Mouse (Mus musculus): ENCODE results near the gene Spint2. TPM values are rescaled to one million over a fixed set of nuclear protein-coding genes. Genes with fewer than 3 reads are reported as not detected.
A peak's percentile ranks its signal among the peaks of the same experiment; 100 is the strongest.
"Not testable (repeated sequence)": the region's sequence is repeated elsewhere in the genome, so short reads cannot be mapped to it uniquely, and the experiment has no call there.

The Spint2 gene
- total and polyA plus RNA-seq, 2 experiments from 2014 or later = 46.6 to 153 TPM

DNA sequence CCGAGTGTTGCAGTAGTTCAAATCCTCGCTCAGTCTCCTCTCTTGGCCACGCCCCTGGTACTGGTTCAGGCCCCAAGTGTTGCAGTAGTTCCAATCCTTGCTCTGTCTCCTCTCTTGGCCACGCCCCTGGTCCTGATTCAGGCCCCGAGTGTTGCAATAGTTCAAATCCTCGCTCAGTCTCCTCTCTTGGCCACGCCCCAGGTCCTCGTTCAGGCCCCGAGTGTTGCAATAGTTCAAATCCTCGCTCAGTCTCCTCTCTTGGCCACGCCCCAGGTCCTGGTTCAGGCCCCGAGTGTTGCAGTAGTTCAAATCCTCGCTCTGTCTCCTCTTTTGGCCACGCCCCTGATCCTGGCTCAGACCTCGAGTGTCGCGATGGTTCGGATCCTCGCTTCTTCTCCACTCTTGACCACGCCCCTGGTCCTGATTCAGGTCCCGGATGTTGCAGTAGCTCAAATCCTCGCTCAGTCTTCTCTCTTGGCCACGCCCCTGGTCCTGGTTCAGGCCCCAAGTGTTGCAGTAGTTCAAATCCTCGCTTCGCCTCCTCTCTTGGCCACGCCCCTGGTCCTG lies 69.4 kb downstream of the Spint2 start:
- no peak for TF ChIP-seq CTCF (IDR thresholded peaks at IDR 0.05)
- no peaks in the 10 kb centered on the region for H3K27me3 ChIP-seq (ENCODE audit: insufficient read depth, low read length)
- 15% methylated on average over 26 of the region's 26 CpGs for WGBS
- 0 out of 2 replicates have a peak overlapping the region, but pooled peaks have one; percentile 1 for H3K4me3 ChIP-seq (ENCODE audit: low read depth, low read length)
- H3K36me3 ChIP-seq (ENCODE audit: insufficient read depth, low read length) = no peaks in the 10 kb centered on the region
- no peak for DNase-seq (ENCODE audit: low spot score)
- H3K9ac ChIP-seq (replicated peaks; ENCODE audit: low read length, poor library complexity, severe bottlenecking) = no peak overlapping the region
- H3K27ac ChIP-seq (ENCODE audit: low read depth, low read length) = no peak overlapping the region
- H3K9me3 ChIP-seq (ENCODE audit: low read length) = no peaks in the 10 kb centered on the region
- H3K4me2 ChIP-seq (ENCODE audit: low read depth, low read length, poor library complexity, severe bottlenecking) = peak overlapping the region; percentile 52
- H3K4me1 ChIP-seq (ENCODE audit: insufficient read depth, low read length) = no peaks in the 10 kb centered on the region
- no peak for ATAC-seq (ENCODE audit: low FRiP score)

- no peaks in the 10 kb centered on the region for H3K4me1 ChIP-seq (ENCODE audit: insufficient read depth, low read length)
- H3K4me3 ChIP-seq (ENCODE audit: low read depth, low read length) = peak overlapping the region; percentile 29
- no peaks in the 10 kb centered on the region for H3K27me3 ChIP-seq (ENCODE audit: insufficient read depth, low read length)
- WGBS = 6% methylated on average over 34 of the region's 34 CpGs
- ATAC-seq (ENCODE audit: low FRiP score) = no peak
- no peak for TF ChIP-seq CTCF (IDR thresholded peaks at IDR 0.05)
- H3K9me3 ChIP-seq (ENCODE audit: low read length) = no peaks in the 10 kb centered on the region
- H3K27ac ChIP-seq (ENCODE audit: low read depth, low read length) = 0 out of 2 replicates have a peak overlapping the region, but pooled peaks have one; percentile 38
- H3K9ac ChIP-seq (replicated peaks; ENCODE audit: low read length, poor library complexity, severe bottlenecking) = peak overlapping the region; percentile 24; the same call in 1 of the 2 replicates
- no peaks in the 10 kb centered on the region for H3K36me3 ChIP-seq (ENCODE audit: insufficient read depth, low read length)
- H3K4me2 ChIP-seq (ENCODE audit: low read depth, low read length, poor library complexity, severe bottlenecking) = peak overlapping the region; percentile 52
- DNase-seq (ENCODE audit: low spot score) = peak; percentile 69
Measured at GRCm38 (mm10) chr7:29211415-29212198, 70.1 kb downstream of the Spint2 start.

- peak overlapping the region; percentile 29; the same call in 1 of the 2 replicates for H3K4me3 ChIP-seq (ENCODE audit: low read depth, low read length)
- not testable (repeated sequence) for ATAC-seq (ENCODE audit: low FRiP score); H3K27ac ChIP-seq (ENCODE audit: low read depth, low read length); H3K9ac ChIP-seq (replicated peaks; ENCODE audit: low read length, poor library complexity, severe bottlenecking); H3K9me3 ChIP-seq (ENCODE audit: low read length); H3K4me1 ChIP-seq (ENCODE audit: insufficient read depth, low read length); DNase-seq (ENCODE audit: low spot score); H3K27me3 ChIP-seq (ENCODE audit: insufficient read depth, low read length); H3K36me3 ChIP-seq (ENCODE audit: insufficient read depth, low read length)
- H3K4me2 ChIP-seq (ENCODE audit: low read depth, low read length, poor library complexity, severe bottlenecking) = peak overlapping the region; percentile 52
- WGBS = 26% methylated on average over 15 of the region's 15 CpGs
Measured at GRCm38 (mm10) chr7:29211013-29211412, 70.7 kb downstream of the Spint2 start.

Other genes starting within 250 kb of the Spint2 start
- 7.0 and 7.2 TPM in 2 replicates for gene Ryr1, start 156.7 kb downstream of the Spint2 start, total RNA-seq (2014; rRNA removed)
- 13.6 and 15.2 TPM in 2 replicates for gene Ryr1, start 156.7 kb downstream of the Spint2 start, polyA plus RNA-seq (2015; fragmentation: Nextera tagmentation; extraction: Ambion mirVana)
- 0.80 and 2.2 TPM in 2 replicates for gene Rasgrp4, start 147.1 kb downstream of the Spint2 start, total RNA-seq (2014; rRNA removed)
- gene Rasgrp4, start 147.1 kb downstream of the Spint2 start, polyA plus RNA-seq (2015; fragmentation: Nextera tagmentation; extraction: Ambion mirVana) = 0.79 and 1.1 TPM in 2 replicates
- gene Fam98c, start 125.7 kb downstream of the Spint2 start, total RNA-seq (2014; rRNA removed) = 27.5 and 32.9 TPM in 2 replicates
- 37.9 and 38.0 TPM in 2 replicates for gene Fam98c, start 125.7 kb downstream of the Spint2 start, polyA plus RNA-seq (2015; fragmentation: Nextera tagmentation; extraction: Ambion mirVana)
- gene Ggn, start 111.7 kb downstream of the Spint2 start, total RNA-seq (2014; rRNA removed) = 0.49 and 1.3 TPM in 2 replicates
- 0.35 and 0.69 TPM in 2 replicates for gene Ggn, start 111.7 kb downstream of the Spint2 start, polyA plus RNA-seq (2015; fragmentation: Nextera tagmentation; extraction: Ambion mirVana)
- gene Spred3, start 111.5 kb downstream of the Spint2 start, total RNA-seq (2014; rRNA removed) = 33.3 and 35.0 TPM in 2 replicates
- gene Spred3, start 111.5 kb downstream of the Spint2 start, polyA plus RNA-seq (2015; fragmentation: Nextera tagmentation; extraction: Ambion mirVana) = 10.4 and 13.1 TPM in 2 replicates
- gene Psmd8, start 101.2 kb downstream of the Spint2 start, total RNA-seq (2014; rRNA removed) = 289 and 329 TPM in 2 replicates
- 286 and 292 TPM in 2 replicates for gene Psmd8, start 101.2 kb downstream of the Spint2 start, polyA plus RNA-seq (2015; fragmentation: Nextera tagmentation; extraction: Ambion mirVana)
- gene Catsperg1, start 67.9 kb downstream of the Spint2 start, total RNA-seq (2014; rRNA removed) = 3.2 and 4.3 TPM in 2 replicates
- 2.9 and 3.7 TPM in 2 replicates for gene Catsperg1, start 67.9 kb downstream of the Spint2 start, polyA plus RNA-seq (2015; fragmentation: Nextera tagmentation; extraction: Ambion mirVana)
- 1.7 and 1.8 TPM in 2 replicates for gene Kcnk6, start 49.4 kb downstream of the Spint2 start, total RNA-seq (2014; rRNA removed)
- gene Kcnk6, start 49.4 kb downstream of the Spint2 start, polyA plus RNA-seq (2015; fragmentation: Nextera tagmentation; extraction: Ambion mirVana) = 2.2 and 2.4 TPM in 2 replicates
- gene Yif1b, start 43.6 kb downstream of the Spint2 start, total RNA-seq (2014; rRNA removed) = 121 and 127 TPM in 2 replicates
- 122 and 140 TPM in 2 replicates for gene Yif1b, start 43.6 kb downstream of the Spint2 start, polyA plus RNA-seq (2015; fragmentation: Nextera tagmentation; extraction: Ambion mirVana)
- 0.52 TPM in 1 of 2 replicates, not detected in the other for gene 2200002D01Rik, start 33.4 kb downstream of the Spint2 start, total RNA-seq (2014; rRNA removed)
- 1.2 and 2.0 TPM in 2 replicates for gene 2200002D01Rik, start 33.4 kb downstream of the Spint2 start, polyA plus RNA-seq (2015; fragmentation: Nextera tagmentation; extraction: Ambion mirVana)
- gene Ppp1r14a, start 7.4 kb upstream of the Spint2 start, total RNA-seq (2014; rRNA removed) = 1.3 TPM in 2 replicates
- gene Ppp1r14a, start 7.4 kb upstream of the Spint2 start, polyA plus RNA-seq (2015; fragmentation: Nextera tagmentation; extraction: Ambion mirVana) = 1.4 and 1.7 TPM in 2 replicates
- 192 and 197 TPM in 2 replicates for gene Dpf1, start 22.0 kb upstream of the Spint2 start, total RNA-seq (2014; rRNA removed)
- gene Dpf1, start 22.0 kb upstream of the Spint2 start, polyA plus RNA-seq (2015; fragmentation: Nextera tagmentation; extraction: Ambion mirVana) = 160 and 162 TPM in 2 replicates
- 72.8 and 80.7 TPM in 2 replicates for gene Sipa1l3, start 236.7 kb upstream of the Spint2 start, total RNA-seq (2014; rRNA removed)
- gene Sipa1l3, start 236.7 kb upstream of the Spint2 start, polyA plus RNA-seq (2015; fragmentation: Nextera tagmentation; extraction: Ambion mirVana) = 12.9 and 13.9 TPM in 2 replicates